Mouse (Mus musculus) leukemia stem cell, adult 10-12 weeks (primary cell): ENCODE measurements around the gene 4933430I17Rik. TPM values are rescaled to one million over a fixed set of nuclear protein-coding genes. Genes with fewer than 3 reads are reported as not detected.

Experiments used
- polyA plus RNA-seq: library from polyadenylated mRNA; stranded (reverse); fragments of >175 nt; gene quantifications from 2 replicates; pipeline ENCODE4 v1.2.3, GENCODE M21; 2012; ENCODE audit warnings: low replicate concordance

Gene 4933430I17Rik
- polyA plus RNA-seq = not detected in 2 replicates

GRCm38 (mm10) chr4:62524651-62525488 is at the start of gene 4933430I17Rik, which contains the start of gene Pole3:
TSS of gene 4933430I17Rik (plus strand) at chr4:62525369.
TSS of gene Pole3 (minus strand) at chr4:62525068.

GRCm38 (mm10) chr4:62479937-62480708 is 45.0 kb upstream of the 4933430I17Rik start, which contains the start of gene Bspry:
TSS of gene Bspry (plus strand) at chr4:62480053.

GRCm38 (mm10) chr4:62503374-62503970 is 21.7 kb upstream of the 4933430I17Rik start, which contains the start of gene Hdhd3:
TSS of gene Hdhd3 (minus strand) at chr4:62503467.

GRCm38 (mm10) chr4:62519849-62520233 is 5.3 kb upstream of the 4933430I17Rik start, which contains the start of gene Alad:
TSS of gene Alad (minus strand) at chr4:62519918.

GRCm38 (mm10) chr4:62559797-62560329 is 34.7 kb downstream of the 4933430I17Rik start, which contains the start of gene Rgs3:
TSS of gene Rgs3 (plus strand) at chr4:62559847.

Other genes with a start within 250 kb of the 4933430I17Rik start
- 17.7 and 18.4 TPM in 2 replicates for gene Fkbp15, start 164.8 kb upstream of the 4933430I17Rik start, polyA plus RNA-seq
- 0.73 and 2.3 TPM in 2 replicates for gene Slc31a1, start 164.6 kb upstream of the 4933430I17Rik start, polyA plus RNA-seq
- gene Cdc26, start 116.7 kb upstream of the 4933430I17Rik start, polyA plus RNA-seq = 1.3 and 8.1 TPM in 2 replicates
- gene Prpf4, start 116.6 kb upstream of the 4933430I17Rik start, polyA plus RNA-seq = 1.9 and 5.4 TPM in 2 replicates
- gene Rnf183, start 90.1 kb upstream of the 4933430I17Rik start, polyA plus RNA-seq = 0.12 and 0.59 TPM in 2 replicates
- gene Wdr31, start 54.5 kb upstream of the 4933430I17Rik start, polyA plus RNA-seq = 2.6 TPM in 2 replicates
- gene Bspry, start 45.3 kb upstream of the 4933430I17Rik start, polyA plus RNA-seq = 0.38 and 1.6 TPM in 2 replicates
- 2.6 and 7.6 TPM in 2 replicates for gene Hdhd3, start 21.9 kb upstream of the 4933430I17Rik start, polyA plus RNA-seq
- gene Alad, start 5.5 kb upstream of the 4933430I17Rik start, polyA plus RNA-seq = 526 and 768 TPM in 2 replicates
- gene Pole3, start 301 bp upstream of the 4933430I17Rik start, polyA plus RNA-seq = 28.5 and 35.6 TPM in 2 replicates
- gene Rgs3, start 34.5 kb downstream of the 4933430I17Rik start, polyA plus RNA-seq = 87.1 and 175 TPM in 2 replicates